Mouse (Mus musculus): ENCODE measurements around the gene Hspb1. TPM values are rescaled to one million over a fixed set of nuclear protein-coding genes. Genes with fewer than 3 reads are reported as not detected.
A peak's percentile ranks its signal among the peaks of the same experiment; 100 is the strongest.

Gene Hspb1
- polyA plus RNA-seq, 1 experiment from 2014 or later, result 7.8 TPM

DNA sequence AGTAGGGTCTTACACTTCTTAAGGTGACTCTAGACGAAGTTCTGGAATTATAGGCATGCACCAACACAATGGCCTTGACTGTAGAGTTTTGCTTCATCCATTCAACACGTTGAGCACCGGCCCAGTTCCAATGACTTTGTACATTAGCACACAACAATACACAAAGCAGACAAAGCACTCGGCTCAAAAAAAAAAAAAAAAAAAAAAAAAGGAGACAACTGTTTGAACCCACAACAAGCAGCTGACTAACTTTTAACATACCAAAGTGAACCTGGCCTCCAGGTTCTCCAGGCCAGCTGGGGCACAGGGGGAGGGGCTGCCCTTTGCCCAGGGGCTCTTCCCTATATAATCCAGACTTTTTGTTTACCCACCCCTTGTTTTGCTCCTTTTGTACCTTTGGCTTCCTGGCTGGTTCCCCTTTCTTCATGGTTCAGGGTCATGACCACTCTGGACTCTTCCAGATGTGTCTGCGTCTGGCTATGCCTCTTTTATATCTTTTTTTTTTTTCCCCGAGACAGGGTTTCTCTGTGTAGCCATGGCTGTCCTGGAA lies 48.0 kb downstream of the Hspb1 start:
- no peak overlapping the region for H3K4me2 ChIP-seq (ENCODE audit: low read depth, low read length)
- H3K27ac ChIP-seq (ENCODE audit: low read depth, low read length), result peak overlapping the region; percentile 98; the same call in 1 of the 2 replicates
- no peak for ATAC-seq (ENCODE audit: low read depth)

More for the DNA sequence above, 48.0 kb downstream of the Hspb1 start:
- Histone ChIP-seq H3K27me3 (ENCODE audit: control insufficient read depth, insufficient read depth, low read length) (no peaks in the 10 kb centered on the region), H3K4me1 (ENCODE audit: control insufficient read depth, insufficient read depth, low read length) (peaks cover 22% of the 10 kb centered on the region), H3K36me3 (ENCODE audit: control insufficient read depth, insufficient read depth, low read length) (peaks cover 11% of the 10 kb centered on the region; the same call in 1 of the 2 replicates), H3K9ac (replicated peaks; ENCODE audit: low read depth, low read length) (no peak overlapping the region; the same call in 1 of the 2 replicates), H3K9me3 (ENCODE audit: control insufficient read depth, low read length) (no peaks in the 10 kb centered on the region), H3K4me3 (ENCODE audit: low read depth, low read length) (no peak overlapping the region)
- WGBS, result 83% methylated on average over 6 of the region's 6 CpGs

Other genes starting within 250 kb of the Hspb1 start
- 70.9 and 80.5 TPM in 2 replicates for gene Por, start 217.9 kb upstream of the Hspb1 start, polyA plus RNA-seq (2014; fragmentation: Nextera tagmentation; extraction: Ambion mirVana)
- 76.3 and 82.0 TPM in 2 replicates for gene Tmem120a, start 143.5 kb upstream of the Hspb1 start, polyA plus RNA-seq (2014; fragmentation: Nextera tagmentation; extraction: Ambion mirVana)
- 0.76 TPM in 1 of 2 replicates, not detected in the other for gene Styxl1, start 109.5 kb upstream of the Hspb1 start, polyA plus RNA-seq (2014; fragmentation: Nextera tagmentation; extraction: Ambion mirVana)
- 680 and 694 TPM in 2 replicates for gene Mdh2, start 109.4 kb upstream of the Hspb1 start, polyA plus RNA-seq (2014; fragmentation: Nextera tagmentation; extraction: Ambion mirVana)
- 61.0 and 65.9 TPM in 2 replicates for gene Srrm3, start 81.0 kb upstream of the Hspb1 start, polyA plus RNA-seq (2014; fragmentation: Nextera tagmentation; extraction: Ambion mirVana)
- 419 and 431 TPM in 2 replicates for gene Ywhag, start 46.7 kb downstream of the Hspb1 start, polyA plus RNA-seq (2014; fragmentation: Nextera tagmentation; extraction: Ambion mirVana)
- 1.0 and 1.4 TPM in 2 replicates for gene Ssc4d, start 86.6 kb downstream of the Hspb1 start, polyA plus RNA-seq (2014; fragmentation: Nextera tagmentation; extraction: Ambion mirVana)
- 0.29 TPM in 1 of 2 replicates, not detected in the other for gene Zp3, start 92.2 kb downstream of the Hspb1 start, polyA plus RNA-seq (2014; fragmentation: Nextera tagmentation; extraction: Ambion mirVana)
- gene Dtx2, start 106.9 kb downstream of the Hspb1 start, polyA plus RNA-seq (2014; fragmentation: Nextera tagmentation; extraction: Ambion mirVana), result 18.9 and 23.3 TPM in 2 replicates
- not detected in 2 replicates for gene Upk3b, start 150.6 kb downstream of the Hspb1 start, polyA plus RNA-seq (2014; fragmentation: Nextera tagmentation; extraction: Ambion mirVana)
- not detected in 2 replicates for gene Upk3bl, start 166.6 kb downstream of the Hspb1 start, polyA plus RNA-seq (2014; fragmentation: Nextera tagmentation; extraction: Ambion mirVana)
- gene Rasa4, start 196.0 kb downstream of the Hspb1 start, polyA plus RNA-seq (2014; fragmentation: Nextera tagmentation; extraction: Ambion mirVana), result 15.0 and 19.8 TPM in 2 replicates
- gene Polr2j, start 228.7 kb downstream of the Hspb1 start, polyA plus RNA-seq (2014; fragmentation: Nextera tagmentation; extraction: Ambion mirVana), result 219 and 251 TPM in 2 replicates
- 17.5 and 20.7 TPM in 2 replicates for gene Lrwd1, start 248.2 kb downstream of the Hspb1 start, polyA plus RNA-seq (2014; fragmentation: Nextera tagmentation; extraction: Ambion mirVana)
- 17.6 and 18.4 TPM in 2 replicates for gene Alkbh4, start 248.2 kb downstream of the Hspb1 start, polyA plus RNA-seq (2014; fragmentation: Nextera tagmentation; extraction: Ambion mirVana)